Mouse (Mus musculus): ENCODE measurements around the gene Slc17a6. TPM values are rescaled to one million over a fixed set of nuclear protein-coding genes. Genes with fewer than 3 reads are reported as not detected.

Gene Slc17a6
- polyA plus RNA-seq, 1 experiment from 2014 or later = 0.10 TPM

- no peak overlapping the region for H3K27ac ChIP-seq
- H3K4me2 ChIP-seq = no peak overlapping the region
- H3K4me1 ChIP-seq = no peaks in the 10 kb centered on the region
- H3K9ac ChIP-seq = no peak overlapping the region
- H3K27me3 ChIP-seq = peaks cover 74% of the 10 kb centered on the region
- ATAC-seq (ENCODE audit: borderline replicate concordance, extremely low read depth, low FRiP score, low TSS enrichment) = no peak
- no peaks in the 10 kb centered on the region for H3K36me3 ChIP-seq
- H3K9me3 ChIP-seq = no peaks in the 10 kb centered on the region
- WGBS = 4% methylated on average over 16 of the region's 16 CpGs
- H3K4me3 ChIP-seq = no peak overlapping the region
Measured at GRCm38 (mm10) chr7:51626451-51627000, 4.7 kb downstream of the Slc17a6 start.

- no peaks in the 10 kb centered on the region for H3K9me3 ChIP-seq
- H3K9ac ChIP-seq = no peak overlapping the region
- ATAC-seq (ENCODE audit: borderline replicate concordance, extremely low read depth, low FRiP score, low TSS enrichment) = no peak; the same call in 1 of the 2 replicates
- H3K36me3 ChIP-seq = no peaks in the 10 kb centered on the region
- WGBS = under 1% methylated on average over 26 of the region's 26 CpGs
- H3K4me2 ChIP-seq = no peak overlapping the region
- H3K4me1 ChIP-seq = no peaks in the 10 kb centered on the region
- peaks cover 68% of the 10 kb centered on the region for H3K27me3 ChIP-seq
- no peak overlapping the region for H3K4me3 ChIP-seq
- H3K27ac ChIP-seq = no peak overlapping the region
Measured at GRCm38 (mm10) chr7:51627001-51627631, 5.3 kb downstream of the Slc17a6 start.

- H3K27ac ChIP-seq = no peak overlapping the region
- no peaks in the 10 kb centered on the region for H3K4me1 ChIP-seq
- no peaks in the 10 kb centered on the region for H3K9me3 ChIP-seq
- no peak for ATAC-seq (ENCODE audit: borderline replicate concordance, extremely low read depth, low FRiP score, low TSS enrichment)
- H3K4me2 ChIP-seq = no peak overlapping the region
- under 1% methylated on average over 9 of the region's 9 CpGs for WGBS
- H3K36me3 ChIP-seq = no peaks in the 10 kb centered on the region
- no peak overlapping the region for H3K9ac ChIP-seq
- H3K4me3 ChIP-seq = no peak overlapping the region
- peaks cover 62% of the 10 kb centered on the region for H3K27me3 ChIP-seq
Measured at GRCm38 (mm10) chr7:51627666-51628065, 5.9 kb downstream of the Slc17a6 start.

GRCm38 (mm10) chr7:51628349-51628748 is 6.5 kb downstream of the Slc17a6 start:
- WGBS = 4% methylated on average over 9 of the region's 9 CpGs
- H3K4me3 ChIP-seq = no peak overlapping the region
- no peaks in the 10 kb centered on the region for H3K36me3 ChIP-seq
- H3K27me3 ChIP-seq = peaks cover 59% of the 10 kb centered on the region
- no peak overlapping the region for H3K27ac ChIP-seq
- H3K4me1 ChIP-seq = no peaks in the 10 kb centered on the region
- H3K9me3 ChIP-seq = no peaks in the 10 kb centered on the region
- no peak for ATAC-seq (ENCODE audit: borderline replicate concordance, extremely low read depth, low FRiP score, low TSS enrichment)
- no peak overlapping the region for H3K4me2 ChIP-seq
- H3K9ac ChIP-seq = no peak overlapping the region

GRCm38 (mm10) chr7:51629206-51629605 is 7.4 kb downstream of the Slc17a6 start:
- Histone ChIP-seq H3K9ac (no peak overlapping the region), H3K4me1 (no peaks in the 10 kb centered on the region), H3K4me3 (no peak overlapping the region), H3K36me3 (no peaks in the 10 kb centered on the region), H3K27ac (no peak overlapping the region), H3K4me2 (no peak overlapping the region), H3K9me3 (no peaks in the 10 kb centered on the region), H3K27me3 (peaks cover 50% of the 10 kb centered on the region)
- 5% methylated on average over 3 of the region's 3 CpGs for WGBS
- ATAC-seq (ENCODE audit: borderline replicate concordance, extremely low read depth, low FRiP score, low TSS enrichment) = no peak

GRCm38 (mm10) chr7:51631171-51631570 is 9.4 kb downstream of the Slc17a6 start:
- no peak for ATAC-seq (ENCODE audit: borderline replicate concordance, extremely low read depth, low FRiP score, low TSS enrichment)
- H3K9ac ChIP-seq = no peak overlapping the region
- no peaks in the 10 kb centered on the region for H3K36me3 ChIP-seq
- peaks cover 30% of the 10 kb centered on the region for H3K27me3 ChIP-seq
- WGBS = 52% methylated on average over 3 of the region's 3 CpGs
- H3K9me3 ChIP-seq = no peaks in the 10 kb centered on the region
- H3K4me1 ChIP-seq = no peaks in the 10 kb centered on the region
- H3K4me3 ChIP-seq = no peak overlapping the region
- H3K4me2 ChIP-seq = no peak overlapping the region
- H3K27ac ChIP-seq = no peak overlapping the region

GRCm38 (mm10) chr7:51632543-51633229 is 10.9 kb downstream of the Slc17a6 start:
- Histone ChIP-seq H3K9me3 (no peaks in the 10 kb centered on the region), H3K27me3 (peaks cover 15% of the 10 kb centered on the region), H3K36me3 (no peaks in the 10 kb centered on the region), H3K4me2 (no peak overlapping the region), H3K4me3 (no peak overlapping the region), H3K4me1 (no peaks in the 10 kb centered on the region), H3K27ac (no peak overlapping the region), H3K9ac (no peak overlapping the region)
- ATAC-seq (ENCODE audit: borderline replicate concordance, extremely low read depth, low FRiP score, low TSS enrichment) = no peak
- 10% methylated on average over 9 of the region's 9 CpGs for WGBS

- no peak for ATAC-seq (ENCODE audit: borderline replicate concordance, extremely low read depth, low FRiP score, low TSS enrichment)
- Histone ChIP-seq H3K4me1 (no peaks in the 10 kb centered on the region), H3K27ac (no peak overlapping the region), H3K4me2 (no peak overlapping the region), H3K27me3 (peaks cover 10% of the 10 kb centered on the region; the same call in 1 of the 2 replicates), H3K9ac (no peak overlapping the region), H3K36me3 (no peaks in the 10 kb centered on the region), H3K9me3 (no peaks in the 10 kb centered on the region), H3K4me3 (no peak overlapping the region)
- WGBS = 7% methylated on average over 7 of the region's 7 CpGs
Measured at GRCm38 (mm10) chr7:51633230-51633844, 11.5 kb downstream of the Slc17a6 start.

- no peak for ATAC-seq (ENCODE audit: borderline replicate concordance, extremely low read depth, low FRiP score, low TSS enrichment)
- Histone ChIP-seq H3K4me1 (no peaks in the 10 kb centered on the region), H3K9me3 (no peaks in the 10 kb centered on the region), H3K27me3 (no peaks in the 10 kb centered on the region), H3K4me2 (no peak overlapping the region), H3K9ac (no peak overlapping the region), H3K4me3 (no peak overlapping the region), H3K36me3 (no peaks in the 10 kb centered on the region), H3K27ac (no peak overlapping the region)
- WGBS = 68% methylated on average over 3 of the region's 3 CpGs
Measured at GRCm38 (mm10) chr7:51657152-51657551, 35.3 kb downstream of the Slc17a6 start.

- Histone ChIP-seq H3K4me2 (no peak overlapping the region), H3K27ac (no peak overlapping the region), H3K9ac (no peak overlapping the region), H3K27me3 (no peaks in the 10 kb centered on the region), H3K4me3 (no peak overlapping the region), H3K4me1 (no peaks in the 10 kb centered on the region), H3K9me3 (no peaks in the 10 kb centered on the region), H3K36me3 (no peaks in the 10 kb centered on the region)
- 12% methylated on average over 5 of the region's 5 CpGs for WGBS
- ATAC-seq (ENCODE audit: borderline replicate concordance, extremely low read depth, low FRiP score, low TSS enrichment) = no peak
Measured at GRCm38 (mm10) chr7:51662441-51662840, 40.6 kb downstream of the Slc17a6 start.

- H3K4me2 ChIP-seq = no peak overlapping the region
- no peaks in the 10 kb centered on the region for H3K9me3 ChIP-seq
- no peak overlapping the region for H3K27ac ChIP-seq
- H3K4me3 ChIP-seq = no peak overlapping the region
- H3K9ac ChIP-seq = no peak overlapping the region
- no peaks in the 10 kb centered on the region for H3K4me1 ChIP-seq
- no peak for ATAC-seq (ENCODE audit: borderline replicate concordance, extremely low read depth, low FRiP score, low TSS enrichment)
- H3K27me3 ChIP-seq = no peaks in the 10 kb centered on the region
- 77% methylated on average over 8 of the region's 8 CpGs for WGBS
- H3K36me3 ChIP-seq = no peaks in the 10 kb centered on the region
Measured at GRCm38 (mm10) chr7:51693539-51694217, 71.9 kb downstream of the Slc17a6 start.

All from lung, embryonic 15.5 days (tissue).